Mouse (Mus musculus) inflammation-experienced regulatory T-cells, adult 16 weeks (primary cell): ENCODE results near the gene Nckap5l. TPM values are rescaled to one million over a fixed set of nuclear protein-coding genes. Genes with fewer than 3 reads are reported as not detected.

ENCODE experiments used
- polyA plus RNA-seq: library from polyadenylated mRNA; unstranded; fragments of 100-300 nt; shearing (Covaris generic); gene quantifications from one replicate; pipeline ENCODE4 v1.2.1, GENCODE M21; 2017

Nckap5l gene
- polyA plus RNA-seq, result 13.5 TPM

GRCm38 (mm10) chr15:99457606-99458401 lies at the start of gene Nckap5l:
TSS of gene Nckap5l (minus strand) at chr15:99457748.

GRCm38 (mm10) chr15:99474576-99474926 lies 17.0 kb upstream of the Nckap5l start, which contains the start of gene Bcdin3d:
TSS of gene Bcdin3d (minus strand) at chr15:99474730.

GRCm38 (mm10) chr15:99392486-99393385 lies 64.8 kb downstream of the Nckap5l start, which contains the start of gene Tmbim6:
TSS of gene Tmbim6 (plus strand) at chr15:99392882.

Other genes starting within 250 kb of the Nckap5l start
- 1.4 TPM for gene Kcnh3, start 232.9 kb downstream of the Nckap5l start, polyA plus RNA-seq
- gene Mcrs1, start 205.8 kb downstream of the Nckap5l start, polyA plus RNA-seq, result 116 TPM
- 16.6 TPM for gene Prpf40b, start 162.7 kb downstream of the Nckap5l start, polyA plus RNA-seq
- gene Fam186b, start 161.9 kb downstream of the Nckap5l start, polyA plus RNA-seq, result 0.27 TPM
- 32.9 TPM for gene Fmnl3, start 87.3 kb downstream of the Nckap5l start, polyA plus RNA-seq
- gene Tmbim6, start 64.9 kb downstream of the Nckap5l start, polyA plus RNA-seq, result 154 TPM
- 30.3 TPM for gene Bcdin3d, start 17.0 kb upstream of the Nckap5l start, polyA plus RNA-seq
- 0.02 TPM for gene Faim2, start 70.4 kb upstream of the Nckap5l start, polyA plus RNA-seq
- gene Aqp2, start 121.3 kb upstream of the Nckap5l start, polyA plus RNA-seq, result not detected
- gene Aqp5, start 133.0 kb upstream of the Nckap5l start, polyA plus RNA-seq, result not detected
- not detected for gene Aqp6, start 143.7 kb upstream of the Nckap5l start, polyA plus RNA-seq
- gene Racgap1, start 193.9 kb upstream of the Nckap5l start, polyA plus RNA-seq, result 38.8 TPM
- 0.38 TPM for gene Asic1, start 212.6 kb upstream of the Nckap5l start, polyA plus RNA-seq
- gene Smarcd1, start 244.4 kb upstream of the Nckap5l start, polyA plus RNA-seq, result 15.6 TPM
- gene Gm17349, start 247.7 kb upstream of the Nckap5l start, polyA plus RNA-seq, result not detected